Mouse (Mus musculus): ENCODE data around the gene Zfp3. TPM values are rescaled to one million over a fixed set of nuclear protein-coding genes. Genes with fewer than 3 reads are reported as not detected.
A peak's percentile ranks its signal among the peaks of the same experiment; 100 is the strongest.
"Not testable (repeated sequence)": the region's sequence is repeated elsewhere in the genome, so short reads cannot be mapped to it uniquely, and the experiment has no call there.

Gene Zfp3
- polyA plus RNA-seq, 1 experiment from 2014 or later, result 4.2 TPM

DNA sequence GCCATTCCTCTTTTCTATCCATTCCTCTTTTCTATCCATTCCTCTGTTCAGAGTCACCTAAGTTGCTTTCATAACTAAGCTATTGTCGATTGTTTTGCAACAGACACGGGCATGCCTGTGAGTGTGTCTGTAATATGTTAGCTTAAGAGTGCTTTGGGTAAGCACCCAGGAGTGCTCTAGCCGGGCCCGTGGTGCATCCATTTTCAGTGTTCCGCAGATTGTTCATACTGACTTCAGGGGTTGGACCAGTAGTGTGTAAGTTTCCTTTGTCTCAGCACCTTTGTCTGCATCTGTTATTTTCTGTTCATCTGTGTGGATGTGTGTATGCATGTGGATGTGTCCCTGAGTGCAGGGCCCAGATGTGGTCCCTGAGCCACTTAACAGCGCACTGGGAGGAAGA lies 13.6 kb downstream of the Zfp3 start:
- H3K27me3 ChIP-seq (ENCODE audit: insufficient read depth, low read length), result no peaks in the 10 kb centered on the region
- 0 out of 2 replicates have a peak, but pooled peaks cover under 1% of the 10 kb centered on the region for H3K36me3 ChIP-seq (ENCODE audit: insufficient read depth)
- ATAC-seq (ENCODE audit: insufficient read depth), result no peak
- no peaks in the 10 kb centered on the region for H3K4me1 ChIP-seq (ENCODE audit: insufficient read depth)
- no peak overlapping the region for H3K27ac ChIP-seq (ENCODE audit: low read depth)
- no peak overlapping the region for H3K4me2 ChIP-seq
- no peak overlapping the region for H3K4me3 ChIP-seq (ENCODE audit: low read depth, low read length)
- H3K9ac ChIP-seq, result no peak overlapping the region
- no peaks in the 10 kb centered on the region for H3K9me3 ChIP-seq (ENCODE audit: low read depth, low read length)
- no peak for TF ChIP-seq CTCF (IDR thresholded peaks at IDR 0.05; ENCODE audit: low read depth)
- 60% methylated on average over 6 of the region's 6 CpGs for WGBS
- no peak for DNase-seq

DNA sequence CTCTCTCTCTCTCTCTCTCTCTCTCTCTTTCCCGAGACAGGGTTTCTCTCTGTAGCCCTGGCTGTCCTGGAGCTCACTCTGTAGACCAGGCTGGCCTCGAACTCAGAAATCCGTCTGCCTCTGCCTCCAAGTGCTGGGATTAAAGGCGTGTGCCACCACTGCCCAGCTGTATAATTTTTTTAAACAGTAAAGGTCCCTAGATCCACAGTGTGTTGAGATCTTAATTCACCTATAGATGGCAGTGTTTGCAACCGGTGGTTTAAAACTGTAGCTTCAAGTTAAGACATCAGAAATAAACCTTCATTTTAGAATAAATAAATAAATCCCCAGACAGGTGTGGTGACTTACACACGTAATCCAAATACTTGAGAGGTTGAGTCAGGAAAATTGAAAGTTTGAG lies 14.0 kb downstream of the Zfp3 start:
- not testable (repeated sequence) for H3K9me3 ChIP-seq (ENCODE audit: low read depth, low read length); H3K4me2 ChIP-seq; H3K36me3 ChIP-seq (ENCODE audit: insufficient read depth); H3K4me1 ChIP-seq (ENCODE audit: insufficient read depth); H3K27me3 ChIP-seq (ENCODE audit: insufficient read depth, low read length); H3K4me3 ChIP-seq (ENCODE audit: low read depth, low read length); ATAC-seq (ENCODE audit: insufficient read depth); H3K27ac ChIP-seq (ENCODE audit: low read depth); H3K9ac ChIP-seq
- WGBS, result 24% methylated on average over 6 of the region's 6 CpGs
- TF ChIP-seq CTCF (IDR thresholded peaks at IDR 0.05; ENCODE audit: low read depth), result peak; percentile 54; the same call in 1 of the 2 replicates
- peak; percentile 78 for DNase-seq

- Histone ChIP-seq H3K36me3 (ENCODE audit: insufficient read depth) (no peaks in the 10 kb centered on the region), H3K27me3 (ENCODE audit: insufficient read depth, low read length) (no peaks in the 10 kb centered on the region), H3K4me3 (ENCODE audit: low read depth, low read length) (no peak overlapping the region), H3K4me2 (no peak overlapping the region), H3K27ac (ENCODE audit: low read depth) (no peak overlapping the region), H3K9me3 (ENCODE audit: low read depth, low read length) (no peaks in the 10 kb centered on the region), H3K9ac (no peak overlapping the region), H3K4me1 (ENCODE audit: insufficient read depth) (no peaks in the 10 kb centered on the region)
- WGBS, result 52% methylated on average over 2 of the region's 2 CpGs
- ATAC-seq (ENCODE audit: insufficient read depth) (no peak), DNase-seq (no peak)
- no peak for TF ChIP-seq CTCF (IDR thresholded peaks at IDR 0.05; ENCODE audit: low read depth)
These were observed 21.9 kb downstream of the Zfp3 start for GRCm38 (mm10) chr11:70785908-70786307.

DNA sequence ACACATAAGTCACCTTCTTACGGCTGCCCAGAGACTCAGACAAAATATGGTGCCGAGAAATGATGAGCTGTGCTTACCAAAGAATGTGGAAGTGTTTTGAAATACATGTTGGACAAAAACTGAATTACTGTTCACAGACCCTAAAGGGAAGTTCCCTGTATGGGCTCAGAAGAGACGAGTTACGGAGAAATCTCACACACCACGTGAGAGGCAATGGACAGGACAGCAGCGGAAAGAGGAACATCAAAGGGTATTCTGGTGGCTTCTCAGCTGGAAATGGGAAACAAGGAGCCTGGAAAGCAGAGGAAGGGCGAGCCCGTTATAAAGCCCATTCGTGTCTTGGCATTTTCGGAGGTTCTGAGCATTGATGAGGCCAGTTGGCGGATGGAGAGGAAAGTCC lies 23.0 kb downstream of the Zfp3 start:
- no peaks in the 10 kb centered on the region for H3K36me3 ChIP-seq (ENCODE audit: insufficient read depth)
- no peak overlapping the region for H3K4me2 ChIP-seq
- H3K4me3 ChIP-seq (ENCODE audit: low read depth, low read length), result no peak overlapping the region
- H3K27ac ChIP-seq (ENCODE audit: low read depth), result no peak overlapping the region
- no peaks in the 10 kb centered on the region for H3K9me3 ChIP-seq (ENCODE audit: low read depth, low read length)
- no peaks in the 10 kb centered on the region for H3K27me3 ChIP-seq (ENCODE audit: insufficient read depth, low read length)
- 63% methylated on average over 11 of the region's 11 CpGs for WGBS
- ATAC-seq (ENCODE audit: insufficient read depth), result no peak
- no peak for DNase-seq
- no peak for TF ChIP-seq CTCF (IDR thresholded peaks at IDR 0.05; ENCODE audit: low read depth)
- H3K4me1 ChIP-seq (ENCODE audit: insufficient read depth), result no peaks in the 10 kb centered on the region
- H3K9ac ChIP-seq, result no peak overlapping the region

DNA sequence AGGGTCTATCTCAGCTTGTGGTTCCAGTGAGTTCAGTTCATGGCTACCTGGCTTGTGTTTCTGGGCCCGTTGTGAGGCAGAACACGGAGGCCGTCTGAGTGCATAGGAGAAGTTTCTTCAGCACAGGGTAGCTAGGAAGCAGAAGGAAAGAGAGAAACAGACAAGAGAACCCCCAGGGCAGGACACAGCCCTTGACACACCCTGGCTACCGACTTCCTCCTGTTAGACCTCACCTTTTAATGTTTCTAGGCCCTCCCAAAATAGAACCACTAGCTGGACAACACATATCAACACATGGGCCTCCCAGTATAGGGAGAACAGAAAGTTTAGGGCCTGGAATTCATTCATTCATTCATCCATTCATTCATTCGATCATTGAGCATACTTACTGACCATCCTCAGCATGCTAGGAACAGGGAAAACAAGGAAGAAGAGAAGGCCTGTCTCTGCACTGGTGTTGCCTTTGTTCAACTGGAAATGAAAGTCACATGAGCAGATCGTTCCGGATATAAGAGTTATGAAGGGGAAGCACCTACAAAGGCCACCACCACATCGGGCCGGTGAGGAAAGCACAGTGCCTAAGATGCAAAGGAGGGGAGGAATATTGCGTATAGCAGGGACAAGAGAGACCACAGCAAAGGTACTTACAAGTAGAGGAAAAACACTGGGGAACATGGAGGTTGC lies 25.1 kb downstream of the Zfp3 start:
- Histone ChIP-seq H3K4me1 (ENCODE audit: insufficient read depth) (no peaks in the 10 kb centered on the region), H3K9ac (no peak overlapping the region), H3K4me2 (no peak overlapping the region), H3K4me3 (ENCODE audit: low read depth, low read length) (no peak overlapping the region), H3K27me3 (ENCODE audit: insufficient read depth, low read length) (no peaks in the 10 kb centered on the region), H3K27ac (ENCODE audit: low read depth) (no peak overlapping the region), H3K9me3 (ENCODE audit: low read depth, low read length) (no peaks in the 10 kb centered on the region), H3K36me3 (ENCODE audit: insufficient read depth) (no peaks in the 10 kb centered on the region)
- TF ChIP-seq CTCF (IDR thresholded peaks at IDR 0.05; ENCODE audit: low read depth), result no peak
- ATAC-seq (ENCODE audit: insufficient read depth) (no peak), DNase-seq (no peak)
- 81% methylated on average over 10 of the region's 10 CpGs for WGBS

GRCm38 (mm10) chr11:70790426-70790825 lies 26.4 kb downstream of the Zfp3 start:
- Histone ChIP-seq H3K27me3 (ENCODE audit: insufficient read depth, low read length) (no peaks in the 10 kb centered on the region), H3K4me1 (ENCODE audit: insufficient read depth) (no peaks in the 10 kb centered on the region), H3K9me3 (ENCODE audit: low read depth, low read length) (no peaks in the 10 kb centered on the region), H3K4me3 (ENCODE audit: low read depth, low read length) (no peak overlapping the region), H3K4me2 (no peak overlapping the region), H3K9ac (no peak overlapping the region), H3K36me3 (ENCODE audit: insufficient read depth) (no peaks in the 10 kb centered on the region), H3K27ac (ENCODE audit: low read depth) (no peak overlapping the region)
- ATAC-seq (ENCODE audit: insufficient read depth) (no peak), DNase-seq (no peak)
- WGBS, result 73% methylated on average over 2 of the region's 2 CpGs
- TF ChIP-seq CTCF (IDR thresholded peaks at IDR 0.05; ENCODE audit: low read depth), result no peak

GRCm38 (mm10) chr11:70790874-70791551 lies 27.0 kb downstream of the Zfp3 start:
- no peak for TF ChIP-seq CTCF (IDR thresholded peaks at IDR 0.05; ENCODE audit: low read depth)
- DNase-seq (no peak), ATAC-seq (ENCODE audit: insufficient read depth) (no peak)
- Histone ChIP-seq H3K4me1 (ENCODE audit: insufficient read depth) (no peaks in the 10 kb centered on the region), H3K27ac (ENCODE audit: low read depth) (no peak overlapping the region), H3K9me3 (ENCODE audit: low read depth, low read length) (no peaks in the 10 kb centered on the region), H3K36me3 (ENCODE audit: insufficient read depth) (no peaks in the 10 kb centered on the region), H3K27me3 (ENCODE audit: insufficient read depth, low read length) (no peaks in the 10 kb centered on the region), H3K4me2 (no peak overlapping the region), H3K9ac (no peak overlapping the region), H3K4me3 (ENCODE audit: low read depth, low read length) (no peak overlapping the region)
- WGBS, result 52% methylated on average over 7 of the region's 7 CpGs

Data from lung, embryonic 14.5 days (tissue).